Mouse (Mus musculus) adrenal gland, adult 2 months (tissue): ENCODE data around the gene Plscr3. TPM values are rescaled to one million over a fixed set of nuclear protein-coding genes. Genes with fewer than 3 reads are reported as not detected.

ENCODE experiments used
- DNase-seq: peaks from one replicate; pipeline ENCODE4 v3.0.0; 2021
- long read RNA-seq: library from polyadenylated mRNA; stranded (forward); transcript quantifications from one replicate; pipeline ENCODE4 v2.0.0, GENCODE M21; 2021
- polyA plus RNA-seq: library from polyadenylated mRNA; depleted of rRNA; stranded (reverse); fragments of >200 nt; gene quantifications from 2 replicates; pipeline ENCODE4 v1.2.3, GENCODE M21; 2012; rRNA removed
- total RNA-seq, 2 experiments: library from RNA; stranded (reverse); gene quantifications; 2 replicates each; pipeline ENCODE4 v1.2.3; 2021

The Plscr3 gene
- total RNA-seq: 10 to 100 TPM; 50.8 to 53.5 TPM
- polyA plus RNA-seq: 224 and 230 TPM in 2 replicates
- long read RNA-seq, transcript Plscr3-203 (8 exons, 2,785 nt): major isoform, 22 of 45 reads
- long read RNA-seq, transcript Plscr3-201 (7 exons, 1,927 nt): minor isoform, 10 of 45 reads
- long read RNA-seq, partial matches to known transcripts: 3 of 45 reads
- long read RNA-seq, other reads (novel, unspliced or antisense): 7 of 45 reads

DNA sequence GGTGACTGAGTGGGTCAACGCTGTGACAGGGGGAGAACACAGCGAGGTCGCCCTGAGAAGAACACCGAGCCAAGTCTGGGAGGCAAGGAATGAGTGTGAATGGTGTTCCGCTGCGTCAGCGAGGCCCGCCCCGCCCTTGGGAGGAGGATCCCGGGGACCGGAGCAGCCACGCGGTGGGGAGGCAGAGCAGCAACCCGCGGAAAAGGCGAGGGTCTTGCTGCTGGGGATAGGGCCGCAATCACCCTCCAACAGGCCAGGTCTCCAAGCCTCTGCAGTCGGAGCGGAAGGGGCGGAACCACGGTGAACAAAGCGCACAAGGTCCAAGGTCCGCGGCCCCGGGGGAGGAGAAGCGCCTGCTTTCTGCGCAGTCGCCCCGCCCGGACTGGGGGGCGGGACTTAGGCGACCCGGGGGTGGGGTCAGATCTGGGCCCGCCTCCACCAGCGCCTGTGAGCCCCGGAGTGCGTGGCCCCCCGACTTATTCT lies at the start of gene Plscr3:
Gene Plscr3, plus strand, starts transcription at position 179 of the 483 bp plus-strand sequence.
- peak; percentile 95 for DNase-seq

DNA sequence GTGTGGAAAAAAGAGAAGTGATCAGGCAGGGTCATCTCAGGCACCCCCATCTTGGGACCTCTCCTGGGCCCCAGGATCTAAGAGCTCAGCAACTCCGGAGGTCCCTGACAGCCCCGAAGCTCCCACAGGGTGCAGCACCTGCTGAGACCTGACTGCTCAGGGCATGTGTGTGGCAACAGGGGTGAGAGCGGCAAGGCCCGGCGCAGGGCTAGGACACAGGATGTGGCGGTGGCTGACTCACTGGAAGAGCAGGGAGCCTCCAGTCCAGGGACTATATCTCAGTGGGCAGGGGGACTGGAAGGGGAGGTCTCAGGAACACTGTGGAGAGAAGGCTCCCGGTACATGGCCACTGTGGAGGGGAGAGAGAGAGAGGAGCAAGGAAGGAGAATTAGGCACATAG lies 48.3 kb upstream of the Plscr3 start:
- DNase-seq: no peak

DNA sequence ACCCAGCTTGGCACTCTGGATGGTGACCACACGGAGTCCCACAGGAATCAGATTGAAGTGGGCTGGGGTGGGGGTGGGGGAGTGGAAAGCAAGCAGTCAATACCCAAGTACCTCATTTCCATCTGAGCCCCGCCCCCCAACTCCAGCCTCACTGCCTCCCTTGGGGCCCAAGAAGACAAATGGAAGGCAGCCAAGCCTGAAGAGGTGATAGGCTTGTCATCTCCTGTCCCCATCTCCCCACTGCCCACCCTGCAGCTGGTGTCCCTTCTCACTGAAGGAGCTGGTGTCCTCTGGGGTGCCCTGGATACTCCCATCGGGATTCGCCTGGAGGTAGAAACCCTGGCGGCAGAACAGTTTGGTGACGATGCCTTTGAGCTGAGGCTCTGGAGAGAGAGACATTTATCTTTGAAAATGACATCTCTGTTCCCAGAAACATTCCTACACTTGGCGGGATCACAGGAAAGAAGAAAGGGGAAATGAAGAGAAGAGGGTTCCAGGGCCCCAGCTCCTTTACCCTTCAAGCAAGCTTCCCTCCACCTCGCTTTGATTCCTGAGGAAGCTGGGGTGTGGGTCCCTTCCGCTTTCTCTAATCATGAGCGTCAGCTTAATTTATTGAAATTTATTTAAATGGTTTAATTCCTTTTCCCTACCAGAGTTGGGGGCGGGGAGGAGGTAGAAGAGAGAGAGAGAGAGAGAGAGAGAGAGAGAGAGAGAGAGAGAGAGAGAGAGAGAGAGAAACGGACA lies 46.6 kb upstream of the Plscr3 start:
- DNase-seq: no peak

DNA sequence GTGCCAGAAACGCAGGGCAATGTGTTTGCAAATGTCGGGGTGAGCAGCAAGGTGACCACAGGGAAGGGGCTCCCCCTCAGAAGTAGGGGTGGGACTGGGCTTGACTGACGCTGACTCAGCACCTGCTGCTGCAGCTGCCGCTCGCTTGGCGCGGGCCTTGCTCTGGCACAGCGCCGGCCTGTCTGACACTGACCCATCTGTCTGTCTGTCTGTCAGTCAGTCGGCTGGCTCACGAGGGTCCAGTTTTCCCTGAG lies 46.1 kb upstream of the Plscr3 start:
- no peak for DNase-seq

- peak; percentile 55 for DNase-seq
Measured at GRCm38 (mm10) chr11:69800392-69801197, 45.6 kb upstream of the Plscr3 start.

- no peak for DNase-seq
Measured at GRCm38 (mm10) chr11:69801379-69801977, 44.7 kb upstream of the Plscr3 start, which contains the start of gene Fgf11. Gene Fgf11, minus strand, starts transcription at chr11:69801857.

DNA sequence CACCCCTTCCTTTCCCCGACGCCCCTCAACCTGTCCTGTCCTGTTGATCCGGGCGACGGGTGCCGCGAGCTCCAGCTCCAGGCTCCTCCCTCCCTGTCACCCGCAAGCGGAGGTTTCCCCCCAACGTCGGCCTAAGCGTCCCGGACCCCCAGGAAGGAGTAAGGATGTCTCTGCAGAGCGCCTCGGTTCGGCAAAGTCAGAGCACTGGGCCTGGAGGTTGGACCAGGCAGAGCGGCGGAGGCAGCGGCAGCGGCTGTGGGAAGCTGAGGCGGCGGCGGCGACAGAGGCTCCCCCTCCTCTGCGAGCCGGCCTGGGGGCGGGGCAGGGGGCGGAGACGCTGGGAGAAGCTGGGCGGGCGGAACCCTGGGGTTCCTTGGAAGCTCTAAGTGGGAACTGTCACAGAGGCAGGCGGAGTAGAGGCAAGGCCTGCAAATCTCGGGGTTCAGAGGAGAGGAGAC lies 43.5 kb upstream of the Plscr3 start:
- peak; percentile 95 for DNase-seq

DNA sequence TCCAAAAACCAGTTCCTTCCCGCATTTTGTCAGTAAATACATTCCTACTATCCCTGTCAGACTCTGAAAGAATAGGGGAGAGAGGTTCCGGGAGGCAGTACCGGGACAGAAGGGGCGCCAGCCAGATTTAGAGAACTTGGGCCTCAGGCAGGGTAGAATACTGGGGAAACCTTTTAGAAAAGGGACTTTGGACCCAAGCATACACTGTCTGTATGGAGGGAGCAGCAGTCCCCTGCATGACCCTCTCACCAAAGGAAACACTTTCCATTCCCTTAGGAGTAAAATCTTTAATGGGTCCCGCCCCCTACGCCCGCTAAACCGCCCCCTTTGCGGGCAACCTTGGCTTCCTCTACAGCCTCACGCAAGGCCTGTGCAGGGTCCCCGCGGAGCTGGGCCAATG lies 42.8 kb upstream of the Plscr3 start:
- no peak for DNase-seq

GRCm38 (mm10) chr11:69803786-69804651 lies 42.2 kb upstream of the Plscr3 start:
- DNase-seq: peak; percentile 92

DNA sequence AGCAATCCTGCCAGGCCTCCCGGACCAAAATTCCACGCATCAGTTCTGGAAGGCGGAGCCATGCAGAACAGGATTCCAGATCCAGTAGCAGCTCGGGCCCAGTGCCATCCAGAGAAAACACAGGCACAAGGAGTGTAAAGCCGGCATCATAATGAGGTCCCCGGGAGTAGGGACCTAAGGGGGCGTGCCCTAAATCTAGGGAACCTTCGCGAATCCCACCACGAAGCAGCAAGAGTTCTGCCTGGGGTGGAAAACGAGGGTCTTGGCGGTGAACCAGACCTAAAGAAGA lies 41.6 kb upstream of the Plscr3 start:
- no peak for DNase-seq

DNA sequence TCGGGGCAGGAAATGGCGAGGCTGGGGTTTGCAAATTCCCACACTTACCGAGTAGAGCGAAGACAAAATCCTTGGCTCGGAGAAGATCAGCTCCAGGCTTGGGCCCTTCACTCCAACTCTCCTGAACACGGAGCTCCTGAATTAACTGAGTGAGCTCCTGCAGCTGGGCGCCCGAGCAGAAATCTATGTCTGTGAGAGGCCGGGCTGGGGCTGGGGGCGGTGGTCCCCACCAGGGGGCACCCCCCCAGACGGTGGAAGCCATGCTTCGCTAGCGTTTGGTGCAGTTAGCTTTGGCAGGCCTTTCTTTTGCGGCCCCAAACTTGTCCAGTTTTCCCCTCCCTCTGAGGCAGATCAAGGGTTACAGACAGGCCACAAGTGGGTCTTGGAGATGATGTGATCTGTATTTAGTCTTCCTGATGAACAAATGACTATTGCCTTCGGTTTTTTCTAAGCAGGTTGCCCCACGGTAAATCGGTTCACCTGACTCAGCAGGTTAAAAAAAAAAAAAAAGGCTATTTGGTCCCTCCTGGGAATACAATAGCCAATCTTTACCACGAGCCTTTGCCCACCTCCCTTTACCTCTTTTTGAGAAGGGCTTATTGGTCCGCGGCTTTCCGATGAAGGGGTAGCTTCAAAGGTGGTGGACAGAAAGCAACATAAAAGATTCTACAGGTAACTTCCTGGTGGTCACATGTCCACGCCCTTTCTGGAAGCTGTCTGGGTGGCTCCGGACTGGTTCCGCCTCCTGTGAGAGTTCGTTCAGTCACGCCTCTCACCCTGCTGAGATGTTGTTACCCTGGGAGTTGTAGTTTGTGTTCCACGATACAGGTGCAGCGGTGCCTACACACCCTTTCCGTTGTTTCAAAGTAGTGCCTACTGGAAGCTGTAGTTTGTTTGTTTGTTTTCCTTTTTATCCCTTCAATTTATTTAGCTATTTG lies 40.9 kb upstream of the Plscr3 start, which contains the start of gene Tmem102:
Gene Tmem102, minus strand, starts transcription at position 653 of the 938 bp plus-strand sequence.
- DNase-seq: no peak

- DNase-seq: no peak
Measured at GRCm38 (mm10) chr11:69806378-69806777, 39.8 kb upstream of the Plscr3 start.

GRCm38 (mm10) chr11:69807641-69808040 lies 38.5 kb upstream of the Plscr3 start:
- DNase-seq: no peak

GRCm38 (mm10) chr11:69810280-69810679 lies 35.9 kb upstream of the Plscr3 start:
- no peak for DNase-seq

- DNase-seq: no peak
Measured at GRCm38 (mm10) chr11:69815155-69815554, 31.0 kb upstream of the Plscr3 start, which contains the start of gene Gm39566. Gene Gm39566, minus strand, starts transcription at chr11:69815298.

DNA sequence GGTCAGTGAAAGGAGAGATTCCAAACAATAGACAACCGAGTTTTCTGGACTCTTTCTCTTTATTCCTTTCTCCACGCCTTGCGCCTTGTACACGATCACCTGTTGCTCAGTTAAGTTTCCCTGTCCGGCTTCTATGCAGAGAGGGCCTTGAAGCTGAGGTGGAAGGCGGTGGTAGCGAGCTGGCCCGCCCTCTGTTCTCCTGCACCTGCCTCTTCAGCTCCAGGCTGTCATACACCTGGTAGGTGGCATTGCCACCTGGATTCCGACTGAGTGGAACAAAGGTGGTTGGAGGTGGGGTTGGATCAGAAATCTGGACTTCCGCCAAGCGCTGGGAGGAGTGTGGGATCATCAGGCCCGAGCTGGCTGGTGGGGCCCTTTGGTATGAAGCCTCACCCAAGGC lies 29.7 kb upstream of the Plscr3 start:
- no peak for DNase-seq

DNA sequence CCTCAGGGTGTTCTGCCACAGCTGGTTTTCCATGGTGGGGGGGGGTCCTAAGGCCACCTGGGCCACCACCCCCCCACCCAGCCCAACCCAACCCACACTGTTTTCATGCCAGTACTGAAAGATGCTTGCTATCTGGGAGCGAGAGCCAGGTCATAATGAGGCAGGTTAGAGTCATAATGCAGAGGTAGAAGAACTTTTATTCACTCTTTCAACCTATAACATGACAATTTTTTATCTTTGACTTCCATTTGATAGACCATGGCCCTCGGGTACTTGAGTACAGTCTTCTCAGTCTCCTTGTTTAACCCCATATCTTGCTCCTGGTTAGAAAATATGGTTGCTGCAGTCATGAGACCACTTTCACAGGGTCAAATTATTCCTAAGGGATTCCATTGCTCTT lies 27.8 kb upstream of the Plscr3 start, which contains the start of gene Spem2:
Gene Spem2, minus strand, starts transcription at position 101 of the 400 bp plus-strand sequence.
- no peak for DNase-seq

GRCm38 (mm10) chr11:69818871-69819270 lies 27.3 kb upstream of the Plscr3 start:
- no peak for DNase-seq

GRCm38 (mm10) chr11:69822080-69822479 lies 24.1 kb upstream of the Plscr3 start, which contains the start of gene Spem1:
Gene Spem1, minus strand, starts transcription at chr11:69822180.
- no peak for DNase-seq

GRCm38 (mm10) chr11:69823456-69823855 lies 22.7 kb upstream of the Plscr3 start:
- no peak for DNase-seq
